In the genomic region with DNA sequence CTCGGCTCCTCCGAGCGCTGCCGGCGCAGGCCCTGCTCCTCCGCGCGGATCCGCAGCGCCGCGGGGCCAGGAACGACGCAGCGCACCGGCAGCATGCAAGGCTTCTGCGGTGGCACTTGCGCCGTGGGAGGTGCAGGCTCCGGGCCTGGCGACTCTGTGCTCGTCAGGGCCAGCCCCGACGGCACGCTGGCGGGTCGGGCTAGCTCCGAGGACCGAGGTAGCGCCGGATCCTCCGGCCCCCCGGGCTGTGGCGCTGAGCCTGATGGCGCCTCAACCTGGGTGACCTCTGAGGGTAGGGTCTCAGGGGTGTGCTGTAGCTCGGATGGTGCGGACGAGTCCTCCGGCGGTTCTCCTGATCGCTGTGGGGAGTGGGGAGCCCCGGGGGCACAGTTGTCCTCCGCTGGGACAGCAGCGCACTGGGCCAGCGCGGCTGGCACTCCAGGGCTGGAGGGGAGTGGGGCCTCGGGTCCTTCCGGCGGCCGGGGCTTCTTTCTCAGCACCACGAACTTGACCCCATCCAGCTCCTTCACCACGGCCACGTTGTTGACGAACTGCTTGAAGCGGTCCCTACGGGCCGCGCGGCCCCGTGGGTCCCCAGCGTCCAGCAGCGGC, we compare ENCODE assay signal across 9 mouse cellular contexts. TPM values are rescaled to one million over a fixed set of nuclear protein-coding genes. Genes with fewer than 3 reads are reported as not detected.
A peak's percentile ranks its signal among the peaks of the same experiment; 100 is the strongest.
DNase-seq lines count a peak whose midpoint lies in the region; ATAC-seq and TF ChIP-seq lines count a peak whose summit lies in the region.
"Had no signal": no experiment of that assay in that cellular context is flagged by ENCODE, and none has a peak within 500 bp of the region (broad histone marks: within the 10 kb centered on the region; RNA-seq: fewer than 3 reads in every experiment).

No protein-coding gene starts in this region.

- H3K9me3 ChIP-seq in heart, embryonic 14.5 days (ENCODE audit: control insufficient read depth, low read length) = no peaks in the 10 kb centered on the region
- H3K9me3 ChIP-seq in limb, embryonic 10.5 days (replicated peaks) = no peaks in the 10 kb centered on the region
- H3K9me3 ChIP-seq in neural tube, embryonic 14.5 days (ENCODE audit: control insufficient read depth, low read length) = no peaks in the 10 kb centered on the region

- under 1% methylated on average over 62 of the region's 62 CpGs for WGBS in heart, embryonic 14.5 days
- WGBS in limb, embryonic 10.5 days = 2% methylated on average over 62 of the region's 62 CpGs
- 1% methylated on average over 62 of the region's 62 CpGs for WGBS in neural tube, embryonic 14.5 days

- peak overlapping the region; percentile 48 to 56 for H3K4me3 ChIP-seq in heart, embryonic 14.5 days (ENCODE audit: control insufficient read depth in 1 of 2, insufficient read depth in 1 of 2, low read depth in 1 of 2, low read length in 2 of 2)
- H3K4me3 ChIP-seq in embryonic fibroblast, embryonic 13.5 days (ENCODE audit: insufficient read depth, low read length) = 0 out of 2 replicates have a peak overlapping the region, but pooled peaks have one; percentile 4
- H3K4me3 ChIP-seq in limb, embryonic 10.5 days = peak overlapping the region; percentile 53
- H3K4me3 ChIP-seq in neural tube, embryonic 14.5 days (ENCODE audit: low read depth, low read length) = peak overlapping the region; percentile 41

- no peaks in the 10 kb centered on the region for H3K36me3 ChIP-seq in heart, embryonic 14.5 days (ENCODE audit: control insufficient read depth, insufficient read depth, low read length)
- no peaks in the 10 kb centered on the region for H3K36me3 ChIP-seq in limb, embryonic 10.5 days
- H3K36me3 ChIP-seq in neural tube, embryonic 14.5 days (ENCODE audit: control insufficient read depth, insufficient read depth, low read length) = no peaks in the 10 kb centered on the region

- H3K27ac ChIP-seq in heart, embryonic 14.5 days (replicated peaks in 1 of 2; ENCODE audit: control insufficient read depth in 1 of 2, insufficient read depth in 1 of 2, low read depth in 2 of 2, low read length in 2 of 2) = no peak overlapping the region
- H3K27ac ChIP-seq in embryonic fibroblast, embryonic 13.5 days (ENCODE audit: insufficient read depth, low read length) = no peak overlapping the region
- peak overlapping the region; percentile 27; the same call in 1 of the 2 replicates for H3K27ac ChIP-seq in limb, embryonic 10.5 days
- no peak overlapping the region for H3K27ac ChIP-seq in neural tube, embryonic 14.5 days (ENCODE audit: low read depth, low read length)

- peaks cover 0 to 17% of the 10 kb centered on the region in 2 experiments; a peak in 2 of 4 replicates for H3K4me1 ChIP-seq in heart, embryonic 14.5 days (ENCODE audit: control insufficient read depth in 2 of 2, insufficient read depth in 2 of 2, low read length in 2 of 2)
- H3K4me1 ChIP-seq in embryonic fibroblast, embryonic 13.5 days (ENCODE audit: control insufficient read depth, insufficient read depth, low read length) = no peaks in the 10 kb centered on the region
- peaks cover 23% of the 10 kb centered on the region for H3K4me1 ChIP-seq in limb, embryonic 10.5 days
- H3K4me1 ChIP-seq in neural tube, embryonic 14.5 days (ENCODE audit: control insufficient read depth, insufficient read depth, low read length) = peaks cover 24% of the 10 kb centered on the region

- no peak for DNase-seq in heart, adult 11 months
- DNase-seq in ZHBTc4 (ENCODE audit: low read depth, low spot score) = peak; percentile 67
- DNase-seq in limb, embryonic 10.5 days (ENCODE audit: low spot score) = peak; percentile 68
- no peak for DNase-seq in layer of hippocampus, adult 11-12 months (ENCODE audit: low spot score)
- no peak for DNase-seq in gastrocnemius, postnatal 25 days

- ATAC-seq in heart, embryonic 14.5 days (ENCODE audit: insufficient number of reproducible peaks, insufficient read depth, low FRiP score, low read depth) = no peak
- peak; percentile 32 for ATAC-seq in neural tube, embryonic 14.5 days (ENCODE audit: low read depth)

- peaks cover 66% of the 10 kb centered on the region for H3K27me3 ChIP-seq in heart, embryonic 14.5 days (ENCODE audit: control insufficient read depth, insufficient read depth, low read length)
- peaks cover 89% of the 10 kb centered on the region for H3K27me3 ChIP-seq in limb, embryonic 10.5 days (ENCODE audit: low read depth, poor library complexity, severe bottlenecking)
- H3K27me3 ChIP-seq in neural tube, embryonic 14.5 days (ENCODE audit: control insufficient read depth, insufficient read depth, low read length) = peaks cover 33% of the 10 kb centered on the region

- TF ChIP-seq CTCF in embryonic fibroblast, embryonic 13.5 days (IDR thresholded peaks at IDR 0.05; ENCODE audit: borderline replicate concordance, insufficient read depth, low read length) = no peak

- peak overlapping the region; percentile 39 for H3K9ac ChIP-seq in heart, embryonic 14.5 days (ENCODE audit: low read length)
- H3K9ac ChIP-seq in neural tube, embryonic 14.5 days (replicated peaks; ENCODE audit: low read depth, low read length) = peak overlapping the region; percentile 52

- TF ChIP-seq POLR2A in embryonic fibroblast, embryonic 13.5 days (IDR thresholded peaks at IDR 0.05; ENCODE audit: low read depth, low read length) = no peak

- H3K4me2 ChIP-seq in heart, embryonic 14.5 days (ENCODE audit: low read length) = peak overlapping the region; percentile 94
- H3K4me2 ChIP-seq in neural tube, embryonic 14.5 days (ENCODE audit: low read depth, low read length) = peak overlapping the region; percentile 77

RNA-seq across cellular contexts. Expression of gene Gm9945, which starts 0.7 kb away (rescaled TPM):
- polyA plus RNA-seq in heart, embryonic 14.5 days (2014; fragmentation: Nextera tagmentation; extraction: Ambion mirVana) = not detected in 2 replicates
- polyA plus RNA-seq in embryonic fibroblast, embryonic 13.5 days (2011; ENCODE audit: insufficient read length, low read depth, missing spikeins) = not detected in 2 replicates
- not detected in 2 replicates for polyA plus RNA-seq in limb, embryonic 10.5 days (2016; fragmentation: Nextera tagmentation; extraction: Ambion mirVana)
- 0.23 TPM in 1 of 2 replicates, not detected in the other for polyA plus RNA-seq in neural tube, embryonic 14.5 days (2014; fragmentation: Nextera tagmentation; extraction: Ambion mirVana)
- not detected for total RNA-seq in gastrocnemius, postnatal 25 days (2021)
- total RNA-seq: hematopoietic stem cell, adult 5-6 weeks had no signal

RNA-seq across cellular contexts. Expression of gene Sowaha, which starts 0.8 kb away (rescaled TPM):
- polyA plus RNA-seq in heart, embryonic 14.5 days (2014; fragmentation: Nextera tagmentation; extraction: Ambion mirVana) = 0.18 and 0.26 TPM in 2 replicates
- polyA plus RNA-seq in embryonic fibroblast, embryonic 13.5 days (2011; ENCODE audit: insufficient read length, low read depth, missing spikeins) = not detected in 2 replicates
- 0.13 and 0.51 TPM in 2 replicates for polyA plus RNA-seq in limb, embryonic 10.5 days (2016; fragmentation: Nextera tagmentation; extraction: Ambion mirVana)
- polyA plus RNA-seq in neural tube, embryonic 14.5 days (2014; fragmentation: Nextera tagmentation; extraction: Ambion mirVana) = 0.66 and 1.1 TPM in 2 replicates
- total RNA-seq in gastrocnemius, postnatal 25 days (2021) = under 1 TPM; 0.08 TPM
- total RNA-seq: hematopoietic stem cell, adult 5-6 weeks had no signal

RNA-seq across cellular contexts. Expression of gene Gm9837, which starts 9.0 kb away (rescaled TPM):
- polyA plus RNA-seq in heart, embryonic 14.5 days (2014; fragmentation: Nextera tagmentation; extraction: Ambion mirVana) = not detected in 2 replicates
- polyA plus RNA-seq in embryonic fibroblast, embryonic 13.5 days (2011; ENCODE audit: insufficient read length, low read depth, missing spikeins) = not detected in 2 replicates
- polyA plus RNA-seq in limb, embryonic 10.5 days (2016; fragmentation: Nextera tagmentation; extraction: Ambion mirVana) = not detected in 2 replicates
- polyA plus RNA-seq in neural tube, embryonic 14.5 days (2014; fragmentation: Nextera tagmentation; extraction: Ambion mirVana) = not detected in 2 replicates
- not detected for total RNA-seq in gastrocnemius, postnatal 25 days (2021)
- total RNA-seq: hematopoietic stem cell, adult 5-6 weeks had no signal

RNA-seq across cellular contexts. Expression of gene Shroom1, which starts 22.3 kb away (rescaled TPM):
- polyA plus RNA-seq in heart, embryonic 14.5 days (2014; fragmentation: Nextera tagmentation; extraction: Ambion mirVana) = 2.3 and 2.5 TPM in 2 replicates
- polyA plus RNA-seq in embryonic fibroblast, embryonic 13.5 days (2011; ENCODE audit: insufficient read length, low read depth, missing spikeins) = 2.4 and 3.0 TPM in 2 replicates
- polyA plus RNA-seq in limb, embryonic 10.5 days (2016; fragmentation: Nextera tagmentation; extraction: Ambion mirVana) = 1.8 and 3.9 TPM in 2 replicates
- 1.8 and 2.9 TPM in 2 replicates for polyA plus RNA-seq in neural tube, embryonic 14.5 days (2014; fragmentation: Nextera tagmentation; extraction: Ambion mirVana)
- total RNA-seq in gastrocnemius, postnatal 25 days (2021) = under 1 TPM; 0.23 to 0.35 TPM
- total RNA-seq: hematopoietic stem cell, adult 5-6 weeks had no signal

RNA-seq across cellular contexts. Expression of gene Gm10447, which starts 22.4 kb away (rescaled TPM):
- 0.16 TPM in 1 of 2 replicates, not detected in the other for polyA plus RNA-seq in heart, embryonic 14.5 days (2014; fragmentation: Nextera tagmentation; extraction: Ambion mirVana)
- polyA plus RNA-seq in embryonic fibroblast, embryonic 13.5 days (2011; ENCODE audit: insufficient read length, low read depth, missing spikeins) = 0.22 TPM in 1 of 2 replicates, not detected in the other
- polyA plus RNA-seq in limb, embryonic 10.5 days (2016; fragmentation: Nextera tagmentation; extraction: Ambion mirVana) = 0.08 and 0.14 TPM in 2 replicates
- 0.14 TPM in 1 of 2 replicates, not detected in the other for polyA plus RNA-seq in neural tube, embryonic 14.5 days (2014; fragmentation: Nextera tagmentation; extraction: Ambion mirVana)
- total RNA-seq in gastrocnemius, postnatal 25 days (2021) = not detected
- total RNA-seq: hematopoietic stem cell, adult 5-6 weeks had no signal

Comparison
In these comparisons a context has a peak if more than half of its experiments do, and no peak if none do; other contexts are left out.
1. DNase-seq: peak in ZHBTc4 (single experiment) and limb, embryonic 10.5 days (single experiment); none in heart, adult 11 months (single experiment), layer of hippocampus, adult 11-12 months (single experiment) and gastrocnemius, postnatal 25 days (single experiment).
2. Peak in every context shown above with its lines, with median percentiles within 50 percentile points of each other: H3K4me3 ChIP-seq.